Comparison of ENCODE assay signal across 8 mouse cellular contexts in genomic region chr3:122047921-122048861, GRCm38 (mm10). TPM values are rescaled to one million over a fixed set of nuclear protein-coding genes. Genes with fewer than 3 reads are reported as not detected.
DNase-seq lines count a peak whose midpoint lies in the region; ATAC-seq lines count a peak whose summit lies in the region.

No protein-coding gene starts in this region.

- ATAC-seq in hindbrain, embryonic 16.5 days: peak; percentile 65

- H3K4me1 ChIP-seq in hindbrain, embryonic 16.5 days (ENCODE audit: control insufficient read depth, insufficient read depth, low read depth, low read length): peaks cover 36% of the 10 kb centered on the region

- 13% methylated on average over 17 of the region's 17 CpGs for WGBS in hindbrain, embryonic 16.5 days

- peak; percentile 22 for DNase-seq in MN1 (ENCODE audit: low spot score)
- peak; percentile 56 to 79 for DNase-seq in cerebellum, postnatal 25 days
- DNase-seq in gastrocnemius, postnatal 10 days: peak; percentile 73
- peak; percentile 68 for DNase-seq in layer of hippocampus, postnatal 36 days
- DNase-seq in lung, postnatal 4 days: peak; percentile 59 to 70
- peak; percentile 27 to 38 for DNase-seq in right cerebral cortex, postnatal 36 days (ENCODE audit: low spot score in 2 of 2)
- no peak for DNase-seq in spleen, postnatal 14 days (ENCODE audit: low spot score in 2 of 2)

- H3K36me3 ChIP-seq in hindbrain, embryonic 16.5 days (ENCODE audit: control insufficient read depth, insufficient read depth, low read length): no peaks in the 10 kb centered on the region

- H3K27me3 ChIP-seq in hindbrain, embryonic 16.5 days (replicated peaks; ENCODE audit: control insufficient read depth, insufficient read depth, low read length): peaks cover 5% of the 10 kb centered on the region

- H3K27ac ChIP-seq in hindbrain, embryonic 16.5 days (ENCODE audit: low read depth, low read length): peak overlapping the region; percentile 13; the same call in 1 of the 2 replicates

- 0 out of 2 replicates have a peak overlapping the region, but pooled peaks have one; percentile 14 for H3K4me2 ChIP-seq in hindbrain, embryonic 16.5 days (ENCODE audit: low read length)

- no peaks in the 10 kb centered on the region for H3K9me3 ChIP-seq in hindbrain, embryonic 16.5 days (ENCODE audit: control insufficient read depth, low read length)

- peak overlapping the region; percentile 10; the same call in 1 of the 2 replicates for H3K9ac ChIP-seq in hindbrain, embryonic 16.5 days (ENCODE audit: low read depth, low read length)

- H3K4me3 ChIP-seq in hindbrain, embryonic 16.5 days (ENCODE audit: low read length): no peak overlapping the region

RNA-seq across cellular contexts. Expression of gene Abca4, which starts 3.9 kb away (rescaled TPM):
- 1 to 10 TPM; 1.8 to 2.3 TPM for total RNA-seq in gastrocnemius, postnatal 10 days (2021)
- 3.7 and 4.1 TPM in 2 replicates for polyA plus RNA-seq in hindbrain, embryonic 16.5 days (2015; fragmentation: Nextera tagmentation; extraction: Ambion mirVana)
- total RNA-seq in layer of hippocampus, postnatal 36 days (2021): 1 to 10 TPM; 1.4 to 2.2 TPM

Comparison
In these comparisons a context has a peak if more than half of its experiments do, and no peak if none do; other contexts are left out.
1. DNase-seq: peak in MN1 (single experiment), cerebellum, postnatal 25 days (2 of 2), gastrocnemius, postnatal 10 days (single experiment), layer of hippocampus, postnatal 36 days (2 of 2), lung, postnatal 4 days (2 of 2) and right cerebral cortex, postnatal 36 days (2 of 2); none in spleen, postnatal 14 days (0 of 2).